Mouse (Mus musculus) MEL (cell line): ENCODE results near the gene Myo10. TPM values are rescaled to one million over a fixed set of nuclear protein-coding genes. Genes with fewer than 3 reads are reported as not detected.

Experiments used
- DNase-seq: peaks from one replicate; pipeline ENCODE4 v3.0.0; 2011; ENCODE audit warnings: low read depth, low spot score
- H3K27ac ChIP-seq: 2 replicates; pipeline ENCODE4 v1.5.1; 2012; ENCODE audit warnings: low read depth, mild to moderate bottlenecking, control low read depth, low read length, moderate library complexity; ENCODE audit not compliant: control insufficient read depth
- H3K27me3 ChIP-seq, 2 experiments: fragments of 150-350 bp in 1 of 2; sonication (generic) in 1 of 2; 2 replicates each; pipeline ENCODE4 v1.6.1; 2012; ENCODE audit warnings: low read length in 2 of 2, mild to moderate bottlenecking in 2 of 2, improper control_type of control experiment in 1 of 2, moderate library complexity in 1 of 2; ENCODE audit not compliant: insufficient read depth in 2 of 2, control insufficient read depth in 1 of 2
- H3K36me3 ChIP-seq, 2 experiments: 2 replicates each; pipeline ENCODE4 v1.6.1; 2012 to 2014; ENCODE audit warnings: low read length in 2 of 2, improper control_type of control experiment in 1 of 2, inconsistent platforms in 1 of 2, mild to moderate bottlenecking in 1 of 2; ENCODE audit not compliant: insufficient read depth in 2 of 2, control insufficient read depth in 1 of 2
- H3K4me1 ChIP-seq, 2 experiments: fragments of 150-350 bp in 1 of 2; sonication (generic) in 1 of 2; 2 replicates each; pipeline ENCODE4 v1.6.1; 2012; ENCODE audit warnings: low read length in 2 of 2, improper control_type of control experiment in 1 of 2, mild to moderate bottlenecking in 1 of 2; ENCODE audit not compliant: insufficient read depth in 2 of 2, control insufficient read depth in 1 of 2
- H3K4me3 ChIP-seq, 2 experiments: fragments of 150-350 bp in 1 of 2; sonication (generic) in 1 of 2; 2 replicates each; pipeline ENCODE4 v1.5.1; 2012; ENCODE audit warnings: low read depth in 2 of 2, low read length in 2 of 2, mild to moderate bottlenecking in 2 of 2, moderate library complexity in 2 of 2, control low read depth in 1 of 2, improper control_type of control experiment in 1 of 2; ENCODE audit not compliant: control insufficient read depth in 1 of 2, insufficient read depth in 1 of 2
- H3K79me2 ChIP-seq: 2 replicates; pipeline ENCODE4 v1.6.1; 2012; ENCODE audit warnings: mild to moderate bottlenecking, low read length, moderate library complexity; ENCODE audit not compliant: control insufficient read depth, poor library complexity, insufficient read depth
- H3K9ac ChIP-seq: 2 replicates; pipeline ENCODE4 v1.6.1; 2012; ENCODE audit warnings: low read depth, mild to moderate bottlenecking, control low read depth, low read length, moderate library complexity; ENCODE audit not compliant: control insufficient read depth, poor library complexity, severe bottlenecking
- H3K9me3 ChIP-seq: fragments of 150-350 bp; sonication (generic); replicated peaks from 2 replicates; pipeline ENCODE4 v1.6.1; 2012; ENCODE audit warnings: mild to moderate bottlenecking, low read length, improper control_type of control experiment, moderate library complexity; ENCODE audit not compliant: insufficient read depth
- CHD1 ChIP-seq: IDR thresholded peaks from 2 replicates; pipeline ENCODE4 v1.6.1; 2012; ENCODE audit warnings: low read depth, mild to moderate bottlenecking, inconsistent platforms, low read length, improper control_type of control experiment
- CTCF ChIP-seq, 3 experiments: IDR thresholded peaks in 2 of 3; conservative IDR thresholded peaks in 1 of 3; 2 replicates each; pipeline ENCODE4 v1.5.1; 2011 to 2012; ENCODE audit warnings: low read length in 3 of 3, low read depth in 2 of 3, mild to moderate bottlenecking in 2 of 3, improper control_type of control experiment in 1 of 3, inconsistent platforms in 1 of 3, mixed read lengths in 1 of 3, moderate library complexity in 1 of 3; ENCODE audit not compliant: control insufficient read depth in 1 of 3, insufficient read depth in 1 of 3, poor library complexity in 1 of 3, severe bottlenecking in 1 of 3
- E2F4 ChIP-seq: IDR thresholded peaks from 2 replicates; pipeline ENCODE4 v1.6.1; 2011; ENCODE audit warnings: low read depth, low read length, improper control_type of control experiment, borderline replicate concordance
- ETS1 ChIP-seq: IDR thresholded peaks from 2 replicates; pipeline ENCODE4 v1.6.1; 2012; ENCODE audit warnings: low read depth, mild to moderate bottlenecking, inconsistent platforms, low read length, improper control_type of control experiment, moderate library complexity
- GATA1 ChIP-seq: IDR thresholded peaks from 2 replicates; pipeline ENCODE4 v1.6.1; 2011; ENCODE audit warnings: low read depth, low read length, improper control_type of control experiment
- JUND ChIP-seq: IDR thresholded peaks from 2 replicates; pipeline ENCODE4 v1.6.1; 2011; ENCODE audit warnings: low read depth, mild to moderate bottlenecking, improper control_type of control experiment, low read length
- KAT2A ChIP-seq: conservative IDR thresholded peaks from 2 replicates; pipeline ENCODE4 v1.6.1; 2012; ENCODE audit warnings: low read depth, low read length, improper control_type of control experiment, inconsistent platforms
- MAFK ChIP-seq: IDR thresholded peaks from 2 replicates; pipeline ENCODE4 v1.6.1; 2011; ENCODE audit warnings: low read depth, mild to moderate bottlenecking, low read length, improper control_type of control experiment, borderline replicate concordance
- MAX ChIP-seq: IDR thresholded peaks from 2 replicates; pipeline ENCODE4 v1.6.1; 2011; ENCODE audit warnings: low read length, improper control_type of control experiment
- MXI1 ChIP-seq: IDR thresholded peaks from 2 replicates; pipeline ENCODE4 v1.6.1; 2011; ENCODE audit warnings: mild to moderate bottlenecking, low read depth, low read length, improper control_type of control experiment
- NELFE ChIP-seq: IDR thresholded peaks from 2 replicates; pipeline ENCODE4 v1.6.1; 2011; ENCODE audit warnings: low read depth, low read length, improper control_type of control experiment
- POLR2AphosphoS5 ChIP-seq: IDR thresholded peaks from 2 replicates; pipeline ENCODE4 v1.6.1; 2012; ENCODE audit warnings: low read depth, borderline replicate concordance, mild to moderate bottlenecking, inconsistent platforms, low read length, moderate library complexity, mixed read lengths
- RAD21 ChIP-seq: IDR thresholded peaks from 2 replicates; pipeline ENCODE4 v1.6.1; 2011; ENCODE audit warnings: mild to moderate bottlenecking, low read depth, low read length, improper control_type of control experiment
- SIN3A ChIP-seq: IDR thresholded peaks from 2 replicates; pipeline ENCODE4 v1.6.1; 2012; ENCODE audit warnings: low read length, improper control_type of control experiment, inconsistent platforms
- TAL1 ChIP-seq: IDR thresholded peaks from 2 replicates; pipeline ENCODE4 v1.6.1; 2012; ENCODE audit warnings: mild to moderate bottlenecking, inconsistent platforms, low read length, moderate library complexity, mixed read lengths
- TBP ChIP-seq: IDR thresholded peaks from 2 replicates; pipeline ENCODE4 v1.8.0; 2011; ENCODE audit warnings: low read depth, low read length, improper control_type of control experiment
- TCF12 ChIP-seq: IDR thresholded peaks from 2 replicates; pipeline ENCODE4 v1.6.1; 2014; ENCODE audit warnings: low read depth, mild to moderate bottlenecking, inconsistent platforms, low read length, improper control_type of control experiment, moderate library complexity
- UBTF ChIP-seq: IDR thresholded peaks from 2 replicates; pipeline ENCODE4 v1.6.1; 2012; ENCODE audit warnings: low read depth, mild to moderate bottlenecking, inconsistent platforms, low read length, improper control_type of control experiment, moderate library complexity, borderline replicate concordance; ENCODE audit not compliant: insufficient read depth
- ZKSCAN1 ChIP-seq: IDR thresholded peaks from 2 replicates; pipeline ENCODE4 v1.6.1; 2012; ENCODE audit warnings: low read depth, mild to moderate bottlenecking, inconsistent platforms, low read length, improper control_type of control experiment, moderate library complexity
- polyA plus RNA-seq, 2 experiments: library from polyadenylated mRNA; stranded (reverse) in 1 of 2; unstranded in 1 of 2; fragments of >175 nt in 1 of 2; fragments of >200 nt in 1 of 2; gene quantifications; 2 replicates each; pipeline versions ENCODE4 v1.2.1 to v1.2.4; 2012; ENCODE audit warnings: low replicate concordance in 2 of 2, low read depth in 1 of 2; ENCODE audit not compliant: insufficient read length in 2 of 2, insufficient read depth in 1 of 2, missing spikeins in 1 of 2
- total RNA-seq: library from RNA; depleted of rRNA; stranded (reverse); fragments of 300-350 nt; gene quantifications from 2 replicates; pipeline ENCODE4 v1.2.3, GENCODE M21; 2012

The Myo10 gene
- total and polyA plus RNA-seq, 3 experiments: 0.01 TPM; not detected in 2

- Histone ChIP-seq H3K4me1 (no peaks in the 10 kb centered on the region), H3K9ac (no peak overlapping the region), H3K4me3 (no peak overlapping the region), H3K36me3 (no peaks in the 10 kb centered on the region), H3K9me3 (no peaks in the 10 kb centered on the region), H3K27ac (no peak overlapping the region), H3K79me2 (no peaks in the 10 kb centered on the region), H3K27me3 (no peaks in the 10 kb centered on the region)
- no peak for DNase-seq
- TF ChIP-seq MAFK (no peak), KAT2A (no peak), RAD21 (no peak), TCF12 (no peak), CHD1 (no peak)
These were observed 57.3 kb downstream of the Myo10 start for GRCm38 (mm10) chr15:25679616-25680015.

DNA sequence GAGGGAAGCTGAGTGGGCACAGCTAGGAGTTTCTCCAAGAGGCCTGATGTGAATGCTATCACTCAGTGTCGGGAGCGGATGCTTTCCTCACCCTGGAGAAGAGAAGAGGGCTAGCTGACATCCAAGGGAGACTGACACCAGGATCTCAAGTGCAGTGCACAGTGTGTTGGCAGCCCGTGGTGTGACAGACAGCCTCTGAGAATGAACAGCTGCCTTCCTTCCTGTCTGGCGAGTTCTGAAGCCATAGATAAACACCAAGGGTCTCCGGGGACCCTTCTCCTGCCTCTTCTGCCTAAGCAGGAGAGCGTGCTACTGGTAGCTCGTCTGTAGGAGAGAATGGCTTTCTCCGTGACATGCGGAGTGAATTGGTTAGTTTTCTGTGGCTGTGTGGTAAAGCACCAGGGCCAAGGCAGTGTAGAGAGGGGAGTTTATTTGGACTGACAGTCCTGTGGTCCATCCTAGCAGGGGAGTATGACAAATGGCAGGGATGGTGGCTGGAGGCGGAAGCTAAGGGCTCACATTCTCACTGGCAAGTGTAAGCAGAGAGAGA is 58.0 kb downstream of the Myo10 start:
- no peak for TF ChIP-seq UBTF
- TF ChIP-seq TCF12: no peak
- no peak for TF ChIP-seq TBP
- no peak for TF ChIP-seq CTCF (IDR thresholded peaks at IDR 0.05 in 2 of 3, conservative IDR thresholded peaks at IDR 0.05 in 1 of 3; ENCODE audit: control insufficient read depth in 1 of 3, insufficient read depth in 1 of 3, low read depth in 2 of 3, low read length in 3 of 3, poor library complexity in 1 of 3, severe bottlenecking in 1 of 3)
- no peak for TF ChIP-seq POLR2AphosphoS5
- TF ChIP-seq MXI1: no peak
- no peak for TF ChIP-seq ETS1
- no peak for TF ChIP-seq NELFE
- no peak for TF ChIP-seq SIN3A
- TF ChIP-seq GATA1: no peak
- no peak for TF ChIP-seq MAX
- TF ChIP-seq CHD1: no peak
- TF ChIP-seq ZKSCAN1: no peak
- TF ChIP-seq TAL1: no peak
- no peak for TF ChIP-seq E2F4
- TF ChIP-seq JUND: no peak

More for the DNA sequence above, 58.0 kb downstream of the Myo10 start:
- Histone ChIP-seq H3K4me3 (no peak overlapping the region), H3K27ac (no peak overlapping the region), H3K27me3 (no peaks in the 10 kb centered on the region), H3K9ac (no peak overlapping the region), H3K4me1 (no peaks in the 10 kb centered on the region), H3K9me3 (no peaks in the 10 kb centered on the region), H3K79me2 (no peaks in the 10 kb centered on the region), H3K36me3 (no peaks in the 10 kb centered on the region)
- DNase-seq: no peak
